Mouse (Mus musculus) limb, embryonic 12.5 days (tissue): ENCODE data around the gene Cnot3. TPM values are rescaled to one million over a fixed set of nuclear protein-coding genes. Genes with fewer than 3 reads are reported as not detected.
A peak's percentile ranks its signal among the peaks of the same experiment; 100 is the strongest.

ENCODE experiments used
- ATAC-seq: fragments of 200-750 bp; cut with Nextera tagmentation; 2 replicates; pipeline ENCODE4 v1.8.0; 2017; ENCODE audit warnings: low read depth, moderate TSS enrichment; ENCODE audit not compliant: insufficient number of reproducible peaks, insufficient read depth, low FRiP score, low TSS enrichment
- H3K27ac ChIP-seq: fragments of 300-500 bp; sonication (generic); 2 replicates; pipeline ENCODE4 v1.5.1; 2016; ENCODE audit warnings: mild to moderate bottlenecking, moderate library complexity
- H3K27me3 ChIP-seq: fragments of 300-500 bp; sonication (generic); 2 replicates; pipeline ENCODE4 v1.6.1; 2016; ENCODE audit warnings: mild to moderate bottlenecking, moderate library complexity
- H3K36me3 ChIP-seq: fragments of 300-500 bp; sonication (generic); 2 replicates; pipeline ENCODE4 v1.6.1; 2016; ENCODE audit warnings: mild to moderate bottlenecking, moderate library complexity
- H3K4me1 ChIP-seq: fragments of 300-500 bp; sonication (generic); replicated peaks from 2 replicates; pipeline ENCODE4 v1.6.1; 2016
- H3K4me2 ChIP-seq: fragments of 300-500 bp; sonication (generic); 2 replicates; pipeline ENCODE4 v1.6.1; 2016; ENCODE audit warnings: mild to moderate bottlenecking, moderate library complexity
- H3K4me3 ChIP-seq: fragments of 300-500 bp; sonication (generic); replicated peaks from 2 replicates; pipeline ENCODE4 v1.5.1; 2016; ENCODE audit warnings: mild to moderate bottlenecking
- H3K9ac ChIP-seq: fragments of 300-500 bp; sonication (generic); replicated peaks from 2 replicates; pipeline ENCODE4 v1.6.1; 2016; ENCODE audit warnings: mild to moderate bottlenecking, moderate library complexity
- H3K9me3 ChIP-seq: fragments of 300-500 bp; sonication (generic); 2 replicates; pipeline ENCODE4 v1.6.1; 2016; ENCODE audit warnings: mild to moderate bottlenecking, moderate library complexity
- WGBS: fragments of 180-500 bp; shearing (Covaris S2); methylation state at CpG from one replicate; pipeline ENCODE4 v1.1.7; 2016; 5-methylcytosine and 5-hydroxymethylcytosine counted together
- polyA plus RNA-seq: library from polyadenylated mRNA; unstranded; fragments of >200 nt; fragmentation: Nextera tagmentation; extraction: Ambion mirVana; gene quantifications from 2 replicates; pipeline ENCODE4 v1.2.1, GENCODE M21; 2016

Gene Cnot3
- polyA plus RNA-seq, 1 experiment from 2014 or later: 69.5 TPM

- Histone ChIP-seq H3K36me3 (peaks cover 30% of the 10 kb centered on the region), H3K4me1 (peaks cover 7% of the 10 kb centered on the region), H3K4me2 (no peak overlapping the region), H3K9me3 (no peaks in the 10 kb centered on the region), H3K27ac (no peak overlapping the region), H3K9ac (no peak overlapping the region), H3K27me3 (no peaks in the 10 kb centered on the region), H3K4me3 (peak overlapping the region; percentile 78)
- ATAC-seq: no peak; the same call in 1 of the 2 replicates
- WGBS: 41% methylated on average over 6 of the region's 6 CpGs
These were observed 28.5 kb upstream of the Cnot3 start for GRCm38 (mm10) chr7:3616389-3617241.

GRCm38 (mm10) chr7:3617242-3617995 is 27.6 kb upstream of the Cnot3 start, which contains the start of gene Ndufa3:
TSS of gene Ndufa3 (plus strand) at chr7:3617373.
- ATAC-seq: peak; percentile 93
- Histone ChIP-seq H3K27me3 (no peaks in the 10 kb centered on the region), H3K4me2 (peak within 1 kb of the TSS; percentile 87), H3K9me3 (no peaks in the 10 kb centered on the region), H3K36me3 (peaks cover 38% of the 10 kb centered on the region), H3K27ac (peak within 1 kb of the TSS; percentile 69), H3K9ac (peak within 1 kb of the TSS; percentile 87), H3K4me1 (peaks cover 7% of the 10 kb centered on the region), H3K4me3 (peak within 1 kb of the TSS; percentile 78)
- under 1% methylated on average over 32 of the region's 32 CpGs for WGBS

GRCm38 (mm10) chr7:3629030-3629429 is 16.0 kb upstream of the Cnot3 start:
- peak; percentile 64 for ATAC-seq
- peaks cover 51% of the 10 kb centered on the region for H3K36me3 ChIP-seq
- H3K4me2 ChIP-seq: peak overlapping the region; percentile 97
- peak overlapping the region; percentile 77; the same call in 1 of the 2 replicates for H3K27ac ChIP-seq
- H3K4me1 ChIP-seq: peaks cover 21% of the 10 kb centered on the region
- H3K9ac ChIP-seq: peak overlapping the region; percentile 75
- H3K27me3 ChIP-seq: no peaks in the 10 kb centered on the region
- H3K9me3 ChIP-seq: no peaks in the 10 kb centered on the region
- 32% methylated on average over 4 of the region's 4 CpGs for WGBS
- peak overlapping the region; percentile 65 for H3K4me3 ChIP-seq

GRCm38 (mm10) chr7:3629543-3630477 is 15.3 kb upstream of the Cnot3 start, which contains the start of the genes Tfpt and Prpf31:
TSS of gene Tfpt (minus strand) at chr7:3629929.
TSS of gene Prpf31 (plus strand) at chr7:3629985.
- no peaks in the 10 kb centered on the region for H3K9me3 ChIP-seq
- H3K27ac ChIP-seq: peak within 1 kb of the TSS; percentile 77
- H3K4me3 ChIP-seq: peak within 1 kb of the TSS; percentile 65
- H3K27me3 ChIP-seq: no peaks in the 10 kb centered on the region
- peak within 1 kb of the TSS; percentile 75 for H3K9ac ChIP-seq
- H3K4me2 ChIP-seq: peak within 1 kb of the TSS; percentile 97
- H3K36me3 ChIP-seq: peaks cover 51% of the 10 kb centered on the region
- H3K4me1 ChIP-seq: peaks cover 21% of the 10 kb centered on the region
- WGBS: 1% methylated on average over 47 of the region's 47 CpGs
- ATAC-seq: peak; percentile 77

GRCm38 (mm10) chr7:3630478-3630815 is 14.6 kb upstream of the Cnot3 start:
- no peaks in the 10 kb centered on the region for H3K27me3 ChIP-seq
- H3K4me2 ChIP-seq: peak overlapping the region; percentile 95
- H3K9me3 ChIP-seq: no peaks in the 10 kb centered on the region
- H3K27ac ChIP-seq: no peak overlapping the region
- peak; percentile 8; the same call in 1 of the 2 replicates for ATAC-seq
- peak overlapping the region; percentile 75 for H3K9ac ChIP-seq
- whole genome bisulfite sequencing: 61% methylated on average over 3 of the region's 3 CpGs
- peak overlapping the region; percentile 65 for H3K4me3 ChIP-seq
- H3K4me1 ChIP-seq: peaks cover 21% of the 10 kb centered on the region
- H3K36me3 ChIP-seq: peaks cover 53% of the 10 kb centered on the region

- Histone ChIP-seq H3K9me3 (no peaks in the 10 kb centered on the region), H3K4me3 (peak overlapping the region; percentile 98; the same call in 1 of the 2 replicates), H3K9ac (no peak overlapping the region), H3K4me2 (0 out of 2 replicates have a peak overlapping the region, but pooled peaks have one; percentile 64), H3K4me1 (peaks cover 24% of the 10 kb centered on the region), H3K27me3 (no peaks in the 10 kb centered on the region), H3K36me3 (peaks cover 52% of the 10 kb centered on the region), H3K27ac (no peak overlapping the region)
- no peak for ATAC-seq
- 70% methylated on average over 5 of the region's 5 CpGs for WGBS
These were observed 1.7 kb upstream of the Cnot3 start for GRCm38 (mm10) chr7:3643412-3643811.

- Histone ChIP-seq H3K27me3 (no peaks in the 10 kb centered on the region), H3K4me3 (peak overlapping the region; percentile 98), H3K9ac (no peak overlapping the region), H3K36me3 (peaks cover 51% of the 10 kb centered on the region), H3K4me1 (peaks cover 28% of the 10 kb centered on the region), H3K27ac (0 out of 2 replicates have a peak overlapping the region, but pooled peaks have one; percentile 20), H3K9me3 (no peaks in the 10 kb centered on the region), H3K4me2 (peak overlapping the region; percentile 64)
- WGBS: 22% methylated on average over 9 of the region's 9 CpGs
- ATAC-seq: no peak
These were observed 1.2 kb upstream of the Cnot3 start for GRCm38 (mm10) chr7:3643843-3644242.

GRCm38 (mm10) chr7:3644348-3644671 is 758 bp upstream of the Cnot3 start:
- H3K4me1 ChIP-seq: peaks cover 30% of the 10 kb centered on the region
- peak overlapping the region; percentile 20; the same call in 1 of the 2 replicates for H3K27ac ChIP-seq
- under 1% methylated on average over 11 of the region's 11 CpGs for WGBS
- H3K27me3 ChIP-seq: no peaks in the 10 kb centered on the region
- H3K4me3 ChIP-seq: peak overlapping the region; percentile 98
- peak overlapping the region; percentile 64 for H3K4me2 ChIP-seq
- no peak for ATAC-seq
- H3K9me3 ChIP-seq: no peaks in the 10 kb centered on the region
- peaks cover 46% of the 10 kb centered on the region for H3K36me3 ChIP-seq
- H3K9ac ChIP-seq: no peak overlapping the region

GRCm38 (mm10) chr7:3645488-3646025 is 489 bp downstream of the Cnot3 start:
- H3K9me3 ChIP-seq: no peaks in the 10 kb centered on the region
- H3K27ac ChIP-seq: peak overlapping the region; percentile 96
- peaks cover 30% of the 10 kb centered on the region for H3K4me1 ChIP-seq
- no peak for ATAC-seq
- H3K4me3 ChIP-seq: peak overlapping the region; percentile 98
- no peaks in the 10 kb centered on the region for H3K27me3 ChIP-seq
- peaks cover 45% of the 10 kb centered on the region for H3K36me3 ChIP-seq
- under 1% methylated on average over 52 of the region's 58 CpGs for WGBS
- H3K9ac ChIP-seq: peak overlapping the region; percentile 100
- H3K4me2 ChIP-seq: peak overlapping the region; percentile 94

- Histone ChIP-seq H3K27ac (no peak overlapping the region), H3K36me3 (peaks cover 45% of the 10 kb centered on the region), H3K4me2 (peak overlapping the region; percentile 94), H3K27me3 (no peaks in the 10 kb centered on the region), H3K9ac (peak overlapping the region; percentile 100), H3K4me1 (peaks cover 30% of the 10 kb centered on the region), H3K9me3 (no peaks in the 10 kb centered on the region), H3K4me3 (peak overlapping the region; percentile 98)
- ATAC-seq: no peak
- 17% methylated on average over 9 of the region's 9 CpGs for WGBS
These were observed 1.1 kb downstream of the Cnot3 start for GRCm38 (mm10) chr7:3646188-3646587.
